Mouse (Mus musculus) embryonic facial prominence, embryonic 15.5 days (tissue): ENCODE measurements at regions not wholly inside any gene's neighbourhood (a gene's known extent, or its start where the extent isn't known, plus 50 kb on each side); places are given as distances from the start of the nearest gene placed in this dataset.
"Not testable (repeated sequence)": the region's sequence is repeated elsewhere in the genome, so short reads cannot be mapped to it uniquely, and the experiment has no call there.

Source experiments
- ATAC-seq: fragments of 200-750 bp; cut with Nextera tagmentation; 2 replicates; pipeline ENCODE4 v1.8.0; 2017; ENCODE audit warnings: low read depth, moderate TSS enrichment; ENCODE audit not compliant: insufficient number of reproducible peaks, low FRiP score, low TSS enrichment
- H3K27ac ChIP-seq: fragments of 300-500 bp; sonication (generic); replicated peaks from 2 replicates; pipeline ENCODE4 v1.5.1; 2015; ENCODE audit warnings: mild to moderate bottlenecking, inconsistent platforms
- H3K27me3 ChIP-seq: fragments of 300-500 bp; sonication (generic); 2 replicates; pipeline ENCODE4 v1.6.1; 2015; ENCODE audit warnings: inconsistent platforms
- H3K36me3 ChIP-seq: fragments of 300-500 bp; sonication (generic); 2 replicates; pipeline ENCODE4 v1.6.1; 2015; ENCODE audit warnings: mild to moderate bottlenecking, inconsistent platforms
- H3K4me1 ChIP-seq: fragments of 300-500 bp; sonication (generic); 2 replicates; pipeline ENCODE4 v1.6.1; 2015; ENCODE audit warnings: inconsistent platforms
- H3K4me2 ChIP-seq: fragments of 300-500 bp; sonication (generic); replicated peaks from 2 replicates; pipeline ENCODE4 v1.6.1; 2015; ENCODE audit warnings: mild to moderate bottlenecking, inconsistent platforms
- H3K4me3 ChIP-seq: fragments of 300-500 bp; sonication (generic); replicated peaks from 2 replicates; pipeline ENCODE4 v1.5.1; 2015; ENCODE audit warnings: mild to moderate bottlenecking, inconsistent platforms
- H3K9ac ChIP-seq: fragments of 300-500 bp; sonication (generic); 2 replicates; pipeline ENCODE4 v1.6.1; 2015; ENCODE audit warnings: inconsistent platforms
- H3K9me3 ChIP-seq: fragments of 300-500 bp; sonication (generic); replicated peaks from 2 replicates; pipeline ENCODE4 v1.6.1; 2016; ENCODE audit warnings: inconsistent platforms
- WGBS: fragments of 180-500 bp; shearing (Covaris S2); methylation state at CpG from one replicate; pipeline ENCODE4 v1.1.7; 2015; 5-methylcytosine and 5-hydroxymethylcytosine counted together

GRCm38 (mm10) chrX:17818325-17818724 lies 246.2 kb upstream of the Fundc1 start:
- Histone ChIP-seq H3K4me2 (no peak overlapping the region), H3K9ac (no peak overlapping the region), H3K4me1 (no peaks in the 10 kb centered on the region), H3K4me3 (no peak overlapping the region), H3K36me3 (no peaks in the 10 kb centered on the region), H3K9me3 (no peaks in the 10 kb centered on the region), H3K27ac (no peak overlapping the region), H3K27me3 (no peaks in the 10 kb centered on the region)
- no peak for ATAC-seq
- WGBS: 39% methylated on average over 3 of the region's 3 CpGs

GRCm38 (mm10) chrX:17817651-17818050 lies 245.5 kb upstream of the Fundc1 start:
- H3K27ac ChIP-seq: no peak overlapping the region
- H3K4me1 ChIP-seq: no peaks in the 10 kb centered on the region
- H3K9me3 ChIP-seq: no peaks in the 10 kb centered on the region
- H3K4me3 ChIP-seq: no peak overlapping the region
- 56% methylated on average over 3 of the region's 3 CpGs for WGBS
- ATAC-seq: no peak
- H3K27me3 ChIP-seq: no peaks in the 10 kb centered on the region
- no peak overlapping the region for H3K9ac ChIP-seq
- no peak overlapping the region for H3K4me2 ChIP-seq
- H3K36me3 ChIP-seq: no peaks in the 10 kb centered on the region

- WGBS: 96% methylated on average over 2 of the region's 6 CpGs
- H3K27ac ChIP-seq, H3K36me3 ChIP-seq, H3K4me2 ChIP-seq, H3K4me1 ChIP-seq, H3K4me3 ChIP-seq, ATAC-seq, H3K27me3 ChIP-seq, H3K9ac ChIP-seq, H3K9me3 ChIP-seq: not testable (repeated sequence)
These were observed 215.9 kb upstream of the Fundc1 start for GRCm38 (mm10) chrX:17788048-17788447.

- Histone ChIP-seq H3K9ac (no peak overlapping the region), H3K27me3 (no peaks in the 10 kb centered on the region), H3K4me1 (no peaks in the 10 kb centered on the region), H3K9me3 (no peaks in the 10 kb centered on the region), H3K4me2 (no peak overlapping the region), H3K36me3 (no peaks in the 10 kb centered on the region), H3K4me3 (no peak overlapping the region), H3K27ac (no peak overlapping the region)
- ATAC-seq: no peak
- WGBS: 94% methylated on average over 1 of the region's 1 CpGs
These were observed 203.8 kb upstream of the Fundc1 start for GRCm38 (mm10) chrX:17775886-17776285.

DNA sequence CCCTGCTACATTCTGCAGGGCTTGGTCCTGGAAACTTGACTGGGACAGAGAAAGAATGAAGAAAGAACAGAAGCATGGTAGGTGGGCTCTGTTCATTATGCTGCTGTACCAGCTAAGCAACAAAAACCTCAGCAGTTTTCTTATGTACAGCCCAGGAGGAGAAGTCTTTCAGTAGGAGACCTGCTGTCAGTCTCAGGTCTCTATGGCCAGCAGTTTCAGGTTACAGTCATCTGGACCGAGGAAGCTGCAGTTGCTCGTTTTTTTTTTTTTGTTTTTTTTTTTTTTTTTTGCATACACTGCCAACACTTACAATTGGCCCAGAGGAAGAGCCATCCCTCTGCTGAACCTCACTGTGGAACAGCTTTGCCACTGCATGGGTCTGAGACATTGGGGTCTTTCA lies 180.7 kb upstream of the Fundc1 start:
- Histone ChIP-seq H3K4me1 (no peaks in the 10 kb centered on the region), H3K9ac (no peak overlapping the region), H3K4me2 (no peak overlapping the region), H3K27me3 (no peaks in the 10 kb centered on the region), H3K4me3 (no peak overlapping the region), H3K36me3 (no peaks in the 10 kb centered on the region), H3K9me3 (no peaks in the 10 kb centered on the region), H3K27ac (no peak overlapping the region)
- ATAC-seq: no peak
- 0% methylated on average over 2 of the region's 2 CpGs for WGBS

DNA sequence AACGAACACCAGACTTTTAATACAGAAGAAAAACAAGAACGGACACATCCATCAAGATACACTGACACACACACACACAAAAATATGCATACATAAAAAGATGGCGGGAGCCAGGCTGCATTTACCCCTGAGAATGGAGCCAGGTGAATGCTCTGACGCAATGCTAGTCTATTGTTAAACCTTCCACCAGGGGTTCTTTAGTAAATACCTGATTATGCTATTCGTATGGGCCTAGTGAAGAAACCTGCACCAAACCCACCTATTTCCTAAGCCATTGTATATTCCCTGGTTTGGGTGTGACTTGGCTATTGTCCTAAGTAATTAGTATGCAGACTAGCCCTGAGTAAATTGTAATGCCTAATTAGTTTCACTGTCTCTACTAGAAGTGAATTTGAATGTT lies 179.3 kb upstream of the Fundc1 start:
- no peaks in the 10 kb centered on the region for H3K4me1 ChIP-seq
- no peaks in the 10 kb centered on the region for H3K27me3 ChIP-seq
- no peak overlapping the region for H3K4me3 ChIP-seq
- H3K4me2 ChIP-seq: no peak overlapping the region
- no peak overlapping the region for H3K27ac ChIP-seq
- ATAC-seq: no peak
- no peaks in the 10 kb centered on the region for H3K36me3 ChIP-seq
- no peak overlapping the region for H3K9ac ChIP-seq
- H3K9me3 ChIP-seq: no peaks in the 10 kb centered on the region
- 76% methylated on average over 5 of the region's 5 CpGs for WGBS

DNA sequence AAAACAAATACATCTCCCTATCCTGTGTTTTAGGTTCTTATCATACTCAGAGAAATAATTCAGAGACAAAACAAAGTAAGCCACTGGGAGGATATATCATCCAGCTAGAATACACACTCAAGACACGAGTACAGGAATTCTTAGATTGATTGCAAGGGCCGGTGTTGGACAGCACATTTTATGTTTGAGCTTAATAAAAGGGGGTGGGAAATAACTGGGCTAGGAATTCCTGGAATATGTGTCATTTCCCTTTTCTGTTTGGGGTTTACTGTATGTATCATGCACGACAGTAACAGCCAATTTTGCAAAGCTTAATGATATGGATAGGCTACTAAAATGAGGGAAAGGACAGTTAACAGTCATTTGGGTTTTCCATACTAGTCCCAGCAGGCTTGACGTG lies 158.1 kb upstream of the Fundc1 start:
- Histone ChIP-seq H3K4me3 (no peak overlapping the region), H3K4me1 (no peaks in the 10 kb centered on the region)

DNA sequence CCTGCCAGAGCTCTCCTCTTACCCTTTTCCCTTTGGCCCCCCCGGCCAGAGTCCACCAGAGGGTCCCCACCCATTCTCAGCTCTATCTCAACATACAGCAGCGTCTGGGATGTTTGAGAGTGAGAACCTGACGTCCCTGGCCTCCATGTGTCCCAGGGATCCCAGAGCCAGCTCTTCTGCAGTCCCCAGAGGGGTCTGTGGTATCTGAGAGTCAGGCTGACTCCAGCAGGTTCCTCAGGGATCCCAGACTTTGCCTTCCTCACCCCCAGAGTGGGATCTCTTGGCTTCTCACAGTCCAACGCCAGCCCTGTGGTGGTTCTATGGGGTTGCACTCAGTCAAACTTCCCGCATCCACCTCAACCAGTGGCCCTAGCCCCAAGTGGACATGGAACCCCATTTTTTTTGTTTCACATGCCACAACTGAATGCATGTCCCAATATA lies 153.7 kb upstream of the Fundc1 start:
- Histone ChIP-seq H3K36me3 (no peaks in the 10 kb centered on the region), H3K9ac (no peak overlapping the region), H3K9me3 (no peaks in the 10 kb centered on the region), H3K27me3 (no peaks in the 10 kb centered on the region), H3K4me3 (no peak overlapping the region), H3K4me1 (no peaks in the 10 kb centered on the region), H3K27ac (no peak overlapping the region), H3K4me2 (no peak overlapping the region)
- ATAC-seq: peak; percentile 47
- WGBS: 67% methylated on average over 5 of the region's 5 CpGs

More for the DNA sequence above, 158.1 kb upstream of the Fundc1 start:
- no peaks in the 10 kb centered on the region for H3K36me3 ChIP-seq
- no peaks in the 10 kb centered on the region for H3K9me3 ChIP-seq
- no peak overlapping the region for H3K4me2 ChIP-seq
- H3K9ac ChIP-seq: no peak overlapping the region
- 70% methylated on average over 4 of the region's 4 CpGs for WGBS
- H3K27ac ChIP-seq: no peak overlapping the region
- no peak for ATAC-seq
- no peaks in the 10 kb centered on the region for H3K27me3 ChIP-seq

DNA sequence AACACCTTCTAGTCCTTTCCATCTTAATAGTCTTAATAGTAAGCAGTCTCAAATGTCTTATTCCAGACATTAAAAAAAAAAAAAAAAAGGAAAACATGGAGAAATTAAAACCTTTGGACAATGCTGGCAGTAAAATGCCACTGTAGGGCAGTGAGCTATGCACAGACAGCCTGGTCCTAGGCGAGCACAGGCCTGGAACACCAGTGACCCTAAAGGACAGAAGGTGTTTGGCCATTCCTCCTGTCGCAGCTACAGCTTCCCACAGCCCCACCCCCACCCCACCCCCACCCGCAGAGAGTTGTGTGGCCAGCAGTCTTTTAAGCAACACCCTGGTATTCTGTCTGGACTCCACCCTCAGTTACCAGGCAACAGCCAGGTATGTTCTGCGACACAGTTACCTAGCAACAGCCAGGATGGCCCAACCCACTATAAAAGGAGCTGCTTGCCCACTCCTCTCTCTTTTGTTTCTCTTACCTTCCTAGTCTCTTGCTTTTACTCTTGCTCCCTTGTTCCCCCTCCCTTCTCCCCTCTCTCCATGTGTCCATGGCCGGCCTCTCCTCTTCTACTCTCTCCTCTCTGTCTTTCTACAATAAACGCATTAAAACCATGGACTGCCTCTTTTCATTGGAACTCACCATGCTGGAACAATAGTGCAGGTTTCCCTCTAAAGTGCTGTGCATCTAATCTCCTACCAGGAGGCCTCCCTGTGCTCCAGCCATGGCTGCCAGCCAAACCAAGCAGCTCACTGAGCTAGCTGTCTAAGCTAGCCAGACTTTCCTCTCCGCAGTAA lies 153.1 kb upstream of the Fundc1 start:
- no peaks in the 10 kb centered on the region for H3K27me3 ChIP-seq
- no peak overlapping the region for H3K9ac ChIP-seq
- H3K27ac ChIP-seq: no peak overlapping the region
- H3K4me2 ChIP-seq: no peak overlapping the region
- peak; percentile 63; the same call in 1 of the 2 replicates for ATAC-seq
- WGBS: 39% methylated on average over 7 of the region's 7 CpGs
- no peaks in the 10 kb centered on the region for H3K36me3 ChIP-seq
- H3K9me3 ChIP-seq: no peaks in the 10 kb centered on the region
- H3K4me3 ChIP-seq: no peak overlapping the region
- H3K4me1 ChIP-seq: no peaks in the 10 kb centered on the region

GRCm38 (mm10) chrX:17724398-17724797 lies 152.3 kb upstream of the Fundc1 start:
- no peak overlapping the region for H3K27ac ChIP-seq
- no peak overlapping the region for H3K9ac ChIP-seq
- H3K9me3 ChIP-seq: no peaks in the 10 kb centered on the region
- H3K4me3 ChIP-seq: no peak overlapping the region
- no peak for ATAC-seq
- 57% methylated on average over 2 of the region's 2 CpGs for WGBS
- H3K4me1 ChIP-seq: no peaks in the 10 kb centered on the region
- no peaks in the 10 kb centered on the region for H3K27me3 ChIP-seq
- H3K36me3 ChIP-seq: no peaks in the 10 kb centered on the region
- H3K4me2 ChIP-seq: no peak overlapping the region

DNA sequence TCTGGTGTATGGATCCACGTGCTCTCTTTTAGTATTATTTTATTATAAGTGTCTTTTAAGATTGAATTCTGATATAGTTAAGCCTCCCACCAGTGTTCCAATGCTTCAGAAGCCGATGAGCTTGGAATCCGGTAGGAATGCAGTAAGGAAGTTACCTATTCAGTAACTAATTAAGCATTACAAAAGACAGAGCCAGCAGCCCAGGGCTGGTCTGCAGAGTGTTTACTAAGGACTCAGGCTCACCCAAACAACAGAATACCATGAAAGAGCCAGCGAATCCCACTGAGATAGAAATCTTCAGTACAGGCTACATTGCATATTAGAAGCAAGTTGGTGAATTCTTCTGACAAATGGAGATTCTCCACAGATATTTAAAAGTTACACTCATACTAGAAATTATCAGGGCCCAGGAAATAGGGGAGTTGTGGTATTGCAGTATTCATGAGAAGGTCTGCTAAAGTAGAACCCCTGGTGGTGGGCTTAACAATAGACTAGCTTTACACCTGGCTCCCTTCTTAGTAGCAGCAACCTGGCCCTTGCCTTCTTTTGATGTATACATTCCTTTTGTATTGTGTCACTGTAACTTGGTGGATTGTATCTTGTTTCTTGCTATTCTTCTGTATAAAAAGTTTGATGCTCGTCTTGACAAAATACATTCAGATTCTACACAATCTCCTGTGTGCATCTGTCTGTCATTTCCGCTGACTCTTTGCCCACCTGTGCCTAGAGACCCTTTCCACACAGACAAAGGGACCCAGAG lies 149.9 kb upstream of the Fundc1 start:
- H3K36me3 ChIP-seq, H3K9me3 ChIP-seq, H3K4me1 ChIP-seq, H3K27ac ChIP-seq, H3K4me2 ChIP-seq, ATAC-seq, H3K4me3 ChIP-seq, H3K9ac ChIP-seq, H3K27me3 ChIP-seq: not testable (repeated sequence)
- 81% methylated on average over 6 of the region's 6 CpGs for WGBS
